Mouse (Mus musculus): ENCODE results near the gene Gm43518.

Gene Gm43518

DNA sequence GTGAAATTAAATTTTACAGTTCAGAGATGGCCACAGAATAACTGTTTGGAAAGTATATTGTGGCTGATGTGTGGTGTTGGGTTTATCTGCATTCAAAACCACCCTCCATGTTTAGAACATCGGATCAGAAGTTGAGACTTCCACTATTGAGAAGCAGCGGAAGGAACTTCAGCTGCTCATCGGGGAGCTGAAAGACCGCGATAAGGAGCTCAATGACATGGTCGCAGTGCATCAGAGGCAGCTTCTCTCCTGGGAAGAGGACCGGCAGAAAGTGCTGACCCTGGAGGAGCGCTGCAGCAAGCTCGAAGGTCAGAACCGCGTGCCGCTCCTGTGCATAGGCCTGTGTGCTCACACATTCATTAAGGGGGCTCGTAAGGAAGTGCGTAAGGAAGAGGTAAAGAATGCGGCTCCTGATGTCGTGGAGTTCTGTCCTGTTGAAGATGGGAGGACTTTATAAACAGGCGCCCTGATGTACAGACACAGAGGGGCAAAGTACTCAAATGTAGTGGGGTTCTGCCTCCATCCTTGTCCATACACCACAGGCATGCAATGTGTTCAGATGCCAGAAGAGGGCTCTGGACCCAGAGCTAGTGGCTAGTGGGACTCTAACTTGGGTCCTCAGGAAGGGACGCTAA lies 6.9 kb downstream of the Gm43518 start:
- peak in 1 of 2 experiments; percentile 26 for DNase-seq

DNA sequence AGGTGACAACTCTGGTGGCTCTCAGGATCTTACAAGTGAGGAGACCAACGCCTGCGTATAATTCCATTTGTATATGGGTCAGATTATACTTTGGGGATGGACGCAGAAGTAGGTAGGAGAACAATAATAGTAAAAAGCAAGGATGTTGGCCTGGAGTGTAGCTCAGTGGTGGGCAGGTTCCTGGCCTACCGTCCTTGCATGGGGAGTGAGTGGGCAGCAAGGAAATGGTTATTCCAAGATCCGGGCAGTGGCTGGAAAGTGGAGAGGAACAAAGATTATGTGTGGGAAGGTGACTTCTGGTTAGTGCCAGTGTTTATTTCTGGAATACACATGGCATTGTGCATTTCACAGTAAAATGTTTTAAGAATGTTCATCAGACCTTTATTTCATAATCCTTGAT lies 8.7 kb downstream of the Gm43518 start:
- DNase-seq = no peak

DNA sequence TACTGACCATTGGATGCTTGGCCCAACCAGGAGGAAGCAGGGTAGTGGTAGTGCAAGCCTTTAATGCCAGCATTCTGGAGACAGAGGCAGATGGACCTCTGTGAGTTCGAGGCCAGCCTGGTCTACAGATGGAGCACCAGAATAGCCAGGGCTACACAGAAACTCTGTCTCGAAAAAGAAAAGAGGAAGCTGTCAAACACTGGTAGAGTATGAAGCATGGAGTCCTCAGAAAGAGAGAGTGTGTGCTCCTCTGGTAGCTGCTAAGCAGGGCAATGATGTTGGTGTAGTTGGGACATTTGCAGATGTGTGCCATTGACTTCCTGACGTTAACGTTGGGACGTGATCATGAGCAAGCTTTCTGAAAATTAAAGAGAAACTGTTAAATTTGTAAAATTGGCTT lies 11.3 kb downstream of the Gm43518 start:
- DNase-seq = no peak

DNA sequence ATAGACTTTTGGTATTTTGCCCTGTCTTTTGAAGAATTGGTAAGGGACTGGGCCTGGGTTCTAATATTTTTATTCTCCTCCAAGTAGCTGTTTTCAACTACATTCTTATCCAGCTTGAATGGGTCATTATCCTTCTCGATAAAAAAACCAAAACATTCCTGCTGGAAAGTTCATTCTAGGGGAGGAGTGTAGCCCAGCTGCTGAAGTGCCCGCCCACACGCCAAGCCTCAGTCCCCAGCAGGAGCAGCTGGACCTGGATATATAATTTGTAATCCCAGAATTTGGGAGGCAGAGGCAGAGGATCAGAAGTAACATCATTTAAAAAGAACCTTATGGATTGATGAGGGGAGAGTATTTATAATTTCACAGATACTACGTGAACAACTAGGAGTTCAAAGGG lies 19.3 kb downstream of the Gm43518 start:
- DNase-seq = no peak

DNA sequence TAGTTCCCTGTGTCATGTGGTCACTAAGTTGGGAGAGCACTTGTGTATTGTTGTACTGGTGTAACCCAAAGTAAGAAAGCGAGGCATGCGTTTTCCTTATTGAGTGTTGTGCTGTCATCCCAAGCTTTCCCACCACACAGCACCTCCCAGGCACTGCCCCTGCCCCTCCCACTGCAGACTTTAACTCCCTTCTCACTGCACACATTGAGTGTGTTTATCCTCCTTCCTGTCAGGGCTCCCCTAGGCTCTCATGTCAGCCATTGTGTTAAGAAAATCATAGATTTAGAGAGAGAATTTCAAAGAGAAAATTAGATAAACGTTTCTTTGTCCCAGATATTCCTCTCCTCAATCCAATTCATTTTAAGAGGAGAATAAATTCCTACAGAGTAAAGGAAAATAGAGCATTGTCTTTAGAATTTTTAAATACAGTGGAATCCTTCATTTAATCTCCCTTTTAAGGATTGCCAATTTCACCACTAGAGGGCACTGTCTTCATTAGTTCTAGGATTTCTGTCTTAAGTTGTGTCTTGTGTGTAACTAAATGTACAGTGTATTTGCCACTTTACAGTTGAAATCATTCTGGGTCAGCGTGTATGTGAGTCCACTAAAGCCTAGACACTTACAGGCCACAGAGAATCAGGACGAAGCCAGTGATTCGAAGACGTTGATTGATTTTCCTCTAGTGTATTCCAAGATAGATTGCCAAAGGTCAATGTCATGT lies 20.0 kb downstream of the Gm43518 start:
- DNase-seq = peak; percentile 16 to 28

DNA sequence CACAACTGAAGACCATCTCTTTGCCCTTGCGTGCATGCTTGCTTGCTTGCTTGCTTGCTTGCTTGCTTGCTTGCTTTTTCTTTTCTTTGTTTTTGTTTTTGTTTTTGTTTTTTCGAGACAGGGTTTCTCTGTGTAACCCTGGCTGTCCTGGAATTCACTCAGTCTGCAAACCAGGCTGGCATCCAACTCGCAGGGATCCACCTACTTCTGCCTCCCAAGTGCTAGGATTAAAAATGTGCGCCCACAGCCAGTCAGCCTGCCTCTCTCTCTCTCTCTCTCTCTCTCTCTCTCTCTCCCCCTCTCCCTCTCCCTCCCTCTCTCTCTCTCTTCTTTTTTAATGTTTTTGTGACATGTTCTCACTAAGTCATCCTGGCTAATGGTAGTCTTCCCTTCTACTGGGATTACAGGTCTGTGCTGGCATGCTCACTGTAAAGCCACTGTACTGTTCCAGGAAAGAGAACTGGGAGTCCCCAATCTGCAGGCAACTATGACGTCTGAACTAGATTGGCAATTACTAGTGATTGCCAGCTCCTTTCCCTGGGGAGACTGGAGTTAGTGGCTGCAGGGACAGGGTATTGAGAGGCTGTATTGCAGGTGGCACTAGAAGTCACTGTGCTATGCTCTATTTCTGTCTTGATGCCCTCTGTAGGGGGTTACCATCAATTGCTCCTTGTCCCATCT lies 25.3 kb downstream of the Gm43518 start:
- DNase-seq = peak in 1 of 2 experiments; percentile 31

DNA sequence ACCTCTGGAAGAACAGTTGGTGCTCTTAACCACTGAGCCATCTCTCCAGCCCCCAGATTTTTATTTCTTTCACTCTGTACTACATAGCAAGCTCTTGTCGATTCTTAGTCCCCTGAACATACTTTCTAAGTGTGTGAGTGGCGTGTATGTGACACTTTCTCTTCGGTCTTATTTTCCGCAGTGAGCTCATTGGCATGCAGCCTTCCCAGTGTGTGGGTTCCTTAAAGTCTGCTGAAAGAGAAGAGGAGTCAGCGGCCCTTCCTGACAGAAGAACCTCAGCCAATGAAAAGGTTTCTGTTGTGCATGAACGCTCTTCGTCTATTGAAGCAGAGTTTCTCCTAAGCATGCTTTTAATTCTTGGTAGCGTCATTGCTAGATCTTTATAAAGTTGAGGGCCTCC lies 30.0 kb downstream of the Gm43518 start:
- DNase-seq = no peak

DNA sequence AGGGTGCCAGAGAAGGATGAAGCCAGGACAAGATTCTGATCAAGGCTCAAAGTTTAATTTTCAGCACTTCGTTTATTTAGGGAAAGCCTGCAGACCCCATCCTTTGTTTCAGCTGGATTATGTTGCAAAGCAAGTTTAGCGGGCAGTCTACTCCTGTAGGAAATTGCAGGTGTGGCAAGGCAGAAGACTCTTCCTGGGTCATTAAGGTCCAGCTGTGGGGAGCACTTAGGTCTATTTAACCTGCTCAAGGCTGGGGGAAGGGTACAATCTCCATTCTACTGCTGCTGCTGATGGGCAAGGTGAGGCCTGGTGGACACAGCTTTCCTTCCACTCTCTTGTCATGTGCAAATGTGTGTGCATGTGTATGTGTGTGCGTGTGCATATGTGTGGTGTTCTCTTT lies 31.8 kb downstream of the Gm43518 start:
- DNase-seq = no peak

DNA sequence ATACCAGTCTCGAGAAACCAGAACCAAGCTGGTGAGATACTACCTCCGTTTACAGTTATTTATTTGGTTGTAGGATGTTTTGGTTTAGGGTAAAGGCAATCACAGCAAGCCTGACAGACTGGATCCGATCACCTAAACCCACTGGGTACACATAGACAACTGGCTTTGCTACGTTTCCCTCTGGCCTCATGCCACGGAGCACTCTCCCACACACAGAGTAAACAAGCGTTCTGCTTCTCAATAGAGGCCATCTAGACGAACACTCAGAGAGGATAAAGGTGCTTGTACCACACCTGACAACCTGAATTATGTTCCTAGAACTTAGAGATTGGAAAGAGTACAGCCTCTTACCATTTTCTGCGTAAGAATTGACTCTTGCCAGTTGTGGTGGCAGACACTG lies 32.9 kb downstream of the Gm43518 start:
- no peak for DNase-seq

DNA sequence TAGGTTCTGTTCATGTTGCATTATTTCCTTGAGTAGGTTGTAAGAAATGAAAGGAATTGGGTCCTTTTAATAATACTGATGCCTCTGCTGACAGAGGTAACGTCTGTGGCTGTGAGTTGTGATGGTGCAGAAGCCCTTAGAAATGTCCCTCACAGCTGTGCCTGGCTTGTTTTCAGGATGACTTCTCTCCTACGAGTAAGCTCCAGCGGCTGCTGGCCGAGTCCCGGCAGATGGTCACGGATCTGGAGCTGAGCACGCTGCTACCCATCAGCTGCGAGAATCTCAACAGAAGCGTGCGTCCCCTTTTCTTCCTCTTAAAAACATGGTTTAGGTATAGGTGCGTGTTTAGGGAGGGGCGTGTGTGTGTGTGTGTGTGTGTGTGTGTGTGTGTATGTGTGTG lies 33.8 kb downstream of the Gm43518 start:
- no peak for DNase-seq

DNA sequence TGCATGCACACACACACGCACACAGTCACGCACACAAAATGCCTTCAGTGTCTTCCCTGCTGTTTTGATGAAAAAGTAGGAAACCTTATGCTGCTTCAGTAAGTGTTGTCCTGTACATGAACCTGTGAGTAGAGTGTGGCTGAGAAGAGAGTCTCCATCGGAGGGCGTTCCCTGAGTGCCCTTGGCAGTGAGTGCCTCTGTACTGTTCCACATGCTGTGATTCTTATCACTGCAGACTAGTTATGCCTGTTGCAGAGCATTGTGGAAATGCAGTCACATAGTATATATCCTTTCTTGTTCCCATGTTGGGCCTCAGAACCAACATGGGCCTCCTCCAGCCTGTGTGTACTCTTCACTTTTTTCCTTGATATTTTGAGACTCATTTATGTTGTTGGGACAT lies 37.0 kb downstream of the Gm43518 start:
- no peak for DNase-seq

DNA sequence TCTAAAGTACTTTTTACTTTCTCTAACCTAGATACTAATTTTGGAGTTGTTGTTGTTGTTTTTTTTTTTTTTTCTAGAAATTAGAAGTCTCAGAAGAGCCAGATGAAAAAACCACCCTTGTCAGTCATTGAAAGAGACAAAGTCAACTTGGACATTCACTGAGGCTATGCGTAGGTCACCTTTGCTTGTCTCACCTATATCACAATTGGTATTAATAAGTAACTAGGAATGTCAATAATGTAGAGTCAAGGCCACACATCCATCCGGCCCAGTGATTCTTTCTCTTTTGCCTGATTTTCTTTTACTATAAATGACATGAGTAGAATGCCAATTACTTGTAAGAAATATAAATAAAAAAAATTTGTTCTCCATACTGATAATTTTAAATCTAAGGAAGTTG lies 39.5 kb downstream of the Gm43518 start:
- no peak for DNase-seq

DNA sequence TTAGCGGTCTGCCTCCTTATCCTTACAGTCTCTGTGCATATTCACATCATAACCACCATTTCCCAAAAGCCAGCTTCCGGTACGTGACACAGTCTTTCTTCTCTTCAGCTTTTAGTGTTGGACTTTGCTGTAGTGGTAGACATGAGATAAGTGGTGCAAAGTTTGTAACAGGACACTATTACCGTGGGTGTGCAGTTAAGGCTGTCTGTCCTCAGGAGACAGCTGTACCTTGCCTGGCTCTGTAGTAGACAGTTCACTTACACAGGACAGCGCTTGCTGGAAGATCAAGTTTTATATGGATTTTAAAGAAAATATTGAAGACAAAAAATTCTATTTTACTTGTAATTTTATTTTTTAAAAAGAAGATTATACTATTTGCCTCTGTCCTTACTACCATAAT lies 41.2 kb downstream of the Gm43518 start:
- no peak for DNase-seq

DNA sequence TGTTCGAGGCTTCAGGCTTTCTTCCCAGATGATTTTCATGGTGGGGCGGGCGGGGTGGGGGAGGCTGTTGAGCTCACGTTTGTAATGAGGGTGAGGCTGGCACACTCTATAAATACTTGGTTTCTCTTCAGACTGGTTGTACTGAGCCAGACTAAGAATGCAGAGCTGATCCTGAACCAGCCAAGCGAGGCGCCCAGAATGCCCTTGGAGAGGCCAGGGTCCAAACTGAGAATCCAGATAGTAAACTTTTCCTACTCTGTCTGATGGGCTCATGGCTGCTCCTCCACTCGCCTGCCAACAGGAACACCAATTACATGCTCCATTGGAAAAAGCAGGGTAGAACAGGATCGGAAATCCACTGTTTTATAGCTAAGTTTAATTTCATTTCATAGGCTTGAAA lies 42.0 kb downstream of the Gm43518 start:
- no peak for DNase-seq

DNA sequence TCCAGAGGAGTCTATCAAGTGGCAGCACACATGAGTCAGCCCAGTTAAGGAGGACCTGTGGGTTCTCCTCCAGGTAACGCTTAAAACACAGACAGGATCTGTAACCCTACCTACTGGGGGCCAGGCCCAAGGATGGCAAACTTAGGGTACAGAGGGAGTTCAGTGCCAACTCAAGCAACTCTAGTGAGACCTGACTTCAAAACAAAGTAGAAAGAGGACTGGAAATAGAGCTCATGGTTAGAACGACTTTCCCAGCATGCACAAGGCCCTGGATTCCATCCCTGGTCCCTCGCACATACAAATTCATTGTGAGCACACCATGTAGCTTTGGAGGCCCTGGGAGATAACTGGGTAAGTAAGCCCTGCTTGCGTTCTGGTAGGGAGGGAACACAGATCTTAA lies 43.4 kb downstream of the Gm43518 start:
- no peak for DNase-seq

DNA sequence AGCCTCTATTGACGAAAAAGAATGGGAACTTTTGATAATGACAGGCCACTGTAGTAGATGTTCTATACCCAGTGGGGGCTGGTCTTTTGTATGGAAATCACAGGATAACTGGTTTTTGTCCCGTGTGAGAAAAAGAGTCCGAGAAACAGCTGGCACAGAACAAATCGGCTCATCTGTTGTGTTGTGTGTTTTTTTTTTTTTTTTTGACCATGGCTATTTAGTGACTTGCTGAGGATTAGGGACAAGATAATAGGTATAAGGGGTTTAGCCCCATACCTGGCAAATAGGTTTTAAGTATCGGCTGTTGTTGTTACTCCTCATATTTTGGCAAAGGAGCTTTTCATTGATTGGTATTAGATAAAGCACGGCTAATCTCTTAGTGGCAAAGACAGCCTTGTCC lies 45.2 kb downstream of the Gm43518 start:
- DNase-seq = no peak

DNA sequence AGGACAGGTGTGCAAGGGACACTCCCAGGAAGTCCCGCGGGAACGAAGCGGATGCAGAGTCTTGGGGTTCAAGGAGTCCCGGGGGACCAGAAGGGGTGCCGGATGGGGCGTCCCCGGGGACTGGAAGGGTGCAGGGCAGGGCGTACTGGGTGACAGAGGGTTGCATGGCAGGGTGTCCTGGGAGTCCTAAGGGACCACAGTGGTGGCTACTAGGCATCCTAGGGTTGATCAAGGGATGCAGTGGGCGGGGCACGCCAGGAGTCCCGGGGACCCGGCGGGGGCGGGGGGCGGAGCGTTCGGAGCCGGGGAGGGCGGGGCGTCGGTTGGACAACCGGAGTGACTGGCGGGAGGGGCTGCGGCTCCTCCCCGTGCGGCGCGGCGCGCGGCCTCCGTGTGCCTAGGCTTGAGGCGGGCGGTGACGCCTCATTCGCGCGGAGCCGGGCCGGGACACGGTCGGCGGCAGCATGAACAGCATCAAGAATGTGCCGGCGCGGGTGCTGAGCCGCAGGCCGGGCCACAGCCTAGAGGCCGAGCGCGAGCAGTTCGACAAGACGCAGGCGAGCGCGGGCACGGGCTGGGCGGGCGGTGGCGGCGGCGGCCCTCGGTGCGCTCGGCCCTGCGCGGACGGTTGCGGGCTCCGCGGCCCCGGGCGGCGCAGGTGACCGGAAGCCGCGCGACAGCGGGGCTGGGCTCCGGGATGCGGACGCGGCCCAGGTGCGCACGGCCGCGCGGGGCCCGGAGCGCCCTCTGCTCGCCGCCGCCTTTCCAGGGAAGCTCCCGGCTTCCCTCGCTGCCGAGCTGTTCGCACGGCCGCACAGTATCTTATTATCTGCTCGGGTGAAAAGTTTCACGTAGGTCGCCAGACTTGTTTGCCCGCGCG lies 46.3 kb downstream of the Gm43518 start, which contains the start of gene Hip1r:
Hip1r (plus strand) TSS at position 330 of the 880 bp plus-strand sequence.
- peak; percentile 83 to 93 for DNase-seq

DNA sequence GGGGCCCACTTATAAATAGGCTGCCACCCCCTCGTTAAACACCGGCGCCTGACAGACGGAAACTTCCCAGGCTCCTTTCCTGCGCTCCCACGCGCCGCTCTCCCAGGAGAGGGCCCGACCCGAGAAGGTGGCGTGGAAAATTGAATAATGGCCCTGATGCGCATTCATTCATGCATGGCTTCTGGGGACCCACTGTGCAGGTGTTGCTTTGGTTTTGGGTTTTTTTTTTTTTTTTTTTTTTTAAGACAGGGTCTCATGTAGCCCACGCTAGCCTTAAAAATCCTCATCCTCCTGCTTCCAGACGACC lies 46.9 kb downstream of the Gm43518 start:
- DNase-seq = no peak

DNA sequence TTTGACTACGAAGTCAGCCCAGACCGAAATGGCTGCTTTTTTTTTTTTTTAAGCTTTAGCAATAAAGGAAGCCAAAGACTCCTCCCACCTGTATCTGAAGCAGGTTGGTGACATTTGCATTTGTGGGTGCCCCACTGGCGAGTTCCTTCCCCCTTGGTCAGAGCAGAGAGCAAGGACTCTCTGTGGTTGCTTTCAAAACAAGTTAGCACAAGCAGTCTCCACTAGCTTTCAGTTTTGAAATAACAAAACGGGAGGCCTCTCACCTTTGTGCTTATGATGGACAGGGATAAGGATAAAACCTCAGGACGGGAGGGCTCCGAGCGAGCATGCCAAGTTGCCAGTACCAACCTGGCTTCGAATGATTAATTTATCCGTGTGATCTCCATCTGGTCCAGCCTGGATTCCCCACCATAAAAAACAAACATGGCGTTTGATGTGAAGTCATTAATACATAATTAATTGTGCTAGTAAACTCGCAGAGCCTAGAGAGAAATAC lies 47.4 kb downstream of the Gm43518 start:
- DNase-seq = peak; percentile 41 to 56

DNA sequence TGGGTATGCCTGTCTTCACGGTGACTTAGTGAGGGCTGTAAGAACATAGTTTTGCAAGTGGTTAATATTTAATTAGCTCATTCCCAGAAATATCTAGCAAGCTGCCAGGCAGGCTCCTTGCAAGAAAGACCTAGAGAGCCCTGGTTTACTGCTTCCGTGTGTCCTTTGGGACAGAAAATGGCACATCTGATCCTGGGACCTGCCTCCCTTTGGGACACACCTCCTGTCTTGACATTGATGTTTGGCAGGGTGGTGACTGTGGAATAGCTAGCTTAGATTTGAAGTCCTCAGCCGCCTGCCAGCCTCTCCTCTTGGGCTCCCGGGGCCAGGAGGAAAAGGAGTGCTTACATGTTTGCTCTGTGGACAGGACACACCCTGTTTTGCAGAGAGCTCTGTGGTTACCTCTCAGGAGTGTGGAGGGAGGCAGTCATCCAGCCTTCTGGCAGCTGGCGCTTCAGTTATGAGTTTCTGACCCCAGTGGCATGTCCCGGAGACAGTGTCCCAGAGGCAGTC lies 48.5 kb downstream of the Gm43518 start:
- DNase-seq = no peak

DNA sequence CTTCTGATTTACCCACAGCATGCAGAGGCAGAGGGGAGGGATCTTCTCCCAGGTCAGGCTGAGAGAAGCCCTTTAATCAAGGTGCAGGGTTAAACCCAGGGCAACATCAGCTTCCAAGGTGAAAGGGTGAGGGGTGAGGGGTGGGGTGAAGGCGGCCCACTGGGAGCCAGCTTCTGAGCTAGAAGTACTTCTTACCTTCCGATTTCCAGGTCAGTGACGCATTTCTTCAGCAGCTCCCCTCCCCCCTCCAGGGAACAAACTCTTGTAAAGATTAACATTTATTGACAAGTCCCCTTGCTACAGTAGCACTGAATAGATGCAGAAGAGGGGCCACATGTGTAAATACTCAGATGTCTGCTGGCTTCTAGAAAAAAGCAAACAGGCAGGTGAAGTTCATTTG lies 50.0 kb downstream of the Gm43518 start:
- DNase-seq = no peak

DNA sequence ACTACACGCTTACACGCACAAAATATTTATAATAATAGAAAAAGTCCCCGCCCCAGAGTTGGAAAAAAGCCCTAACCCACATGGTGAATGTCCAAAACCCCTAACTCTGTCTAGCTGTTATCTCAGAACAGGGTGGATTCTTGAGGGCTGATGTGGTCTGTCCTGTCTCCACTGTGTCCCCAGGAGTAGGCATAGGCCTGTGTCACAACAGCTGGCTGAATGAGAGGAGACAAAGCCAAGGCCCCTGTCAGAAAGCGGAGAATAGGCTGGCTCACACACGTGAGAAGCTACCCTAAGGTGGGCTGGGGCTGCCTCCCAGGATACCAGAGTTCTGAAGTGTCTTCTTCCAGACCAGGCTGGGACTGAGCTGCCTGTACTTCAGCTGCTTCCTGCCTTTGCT lies 50.9 kb downstream of the Gm43518 start:
- DNase-seq = no peak

Measured in cerebellum, postnatal 25 days (tissue).